Mouse (Mus musculus) thymus, adult 2 months (tissue): ENCODE measurements around the gene Canx. TPM values are rescaled to one million over a fixed set of nuclear protein-coding genes. Genes with fewer than 3 reads are reported as not detected.

Source experiments
- DNase-seq: peaks from one replicate; pipeline ENCODE4 v3.0.0; 2021
- H3K27ac ChIP-seq: fragments of 200-500 bp; 2 replicates; pipeline ENCODE4 v1.5.1; 2012; ENCODE audit warnings: low read length, control low read depth; ENCODE audit not compliant: control insufficient read depth, insufficient read depth
- H3K27me3 ChIP-seq: fragments of 200-500 bp; 2 replicates; pipeline ENCODE4 v1.6.1; 2012; ENCODE audit warnings: mild to moderate bottlenecking, low read length, moderate library complexity, mixed read lengths; ENCODE audit not compliant: control insufficient read depth, insufficient read depth
- H3K36me3 ChIP-seq: fragments of 200-500 bp; 2 replicates; pipeline ENCODE4 v1.6.1; 2012; ENCODE audit warnings: mild to moderate bottlenecking, low read length, moderate library complexity; ENCODE audit not compliant: control insufficient read depth, insufficient read depth
- H3K4me1 ChIP-seq: fragments of 200-500 bp; replicated peaks from 2 replicates; pipeline ENCODE4 v1.6.1; 2012; ENCODE audit warnings: low read length; ENCODE audit not compliant: control insufficient read depth, insufficient read depth
- H3K4me3 ChIP-seq: fragments of 200-500 bp; 2 replicates; pipeline ENCODE4 v1.5.1; 2012; ENCODE audit warnings: mild to moderate bottlenecking, low read length, control low read depth, moderate library complexity; ENCODE audit not compliant: control insufficient read depth, insufficient read depth
- CTCF ChIP-seq: fragments of 200-500 bp; IDR thresholded peaks from 2 replicates; pipeline ENCODE4 v1.5.1; 2012; ENCODE audit warnings: mild to moderate bottlenecking, control low read depth, low read length, moderate library complexity, borderline replicate concordance; ENCODE audit not compliant: control insufficient read depth, poor library complexity, insufficient read depth; ENCODE audit errors: extremely low read depth
- POLR2A ChIP-seq: fragments of 200-500 bp; IDR thresholded peaks from 2 replicates; pipeline ENCODE4 v1.6.1; 2012; ENCODE audit warnings: mild to moderate bottlenecking, low read length, control low read depth, moderate library complexity; ENCODE audit not compliant: control insufficient read depth, poor library complexity, insufficient read depth; ENCODE audit errors: extremely low read depth
- WGBS: fragments of 180-500 bp; shearing (Covaris S2); methylation state at CpG from one replicate; pipeline ENCODE4 v1.1.7; 2018; 5-methylcytosine and 5-hydroxymethylcytosine counted together
- polyA plus RNA-seq: library from polyadenylated mRNA; depleted of rRNA; stranded (reverse); fragments of >200 nt; gene quantifications from 2 replicates; pipeline ENCODE4 v1.2.3, GENCODE M21; 2012

Canx gene
- polyA plus RNA-seq, 1 experiment: 44.3 TPM

DNA sequence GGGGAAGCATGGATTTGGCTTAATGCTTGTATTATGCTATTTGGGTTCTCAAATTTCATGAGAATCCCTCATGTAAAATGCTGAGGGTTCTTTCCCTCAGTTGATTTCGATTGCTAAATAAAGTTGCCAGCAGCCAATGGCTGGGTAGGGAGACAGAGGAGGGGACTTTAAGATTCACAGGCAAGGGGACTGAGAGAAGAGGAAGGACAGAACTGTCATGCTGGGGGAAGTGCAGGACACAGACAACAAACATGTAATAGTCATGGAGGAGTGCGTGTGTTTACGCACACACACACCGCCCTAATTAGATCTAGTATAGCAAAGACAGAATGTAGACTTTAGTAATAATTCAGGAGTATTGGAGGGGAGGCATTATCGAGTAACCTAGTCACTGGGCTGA is 40.2 kb downstream of the Canx start:
- TF ChIP-seq CTCF (no peak), POLR2A (no peak)
- no peak for DNase-seq
- Histone ChIP-seq H3K36me3 (no peaks in the 10 kb centered on the region), H3K4me1 (peaks cover 24% of the 10 kb centered on the region), H3K27me3 (no peaks in the 10 kb centered on the region), H3K4me3 (no peak overlapping the region), H3K27ac (no peak overlapping the region)
- 90% methylated on average over 5 of the region's 5 CpGs for WGBS

- H3K4me1 ChIP-seq: peaks cover 10% of the 10 kb centered on the region
- H3K4me3 ChIP-seq: no peak overlapping the region
- TF ChIP-seq CTCF: no peak
- no peak for TF ChIP-seq POLR2A
- no peaks in the 10 kb centered on the region for H3K27me3 ChIP-seq
- no peaks in the 10 kb centered on the region for H3K36me3 ChIP-seq
- DNase-seq: no peak
- H3K27ac ChIP-seq: no peak overlapping the region
- WGBS: 11% methylated on average over 1 of the region's 1 CpGs
Observed at GRCm38 (mm10) chr11:50280053-50280452, 45.4 kb downstream of the Canx start.

- DNase-seq: no peak
- Histone ChIP-seq H3K4me1 (peaks cover 10% of the 10 kb centered on the region), H3K27me3 (no peaks in the 10 kb centered on the region), H3K36me3 (no peaks in the 10 kb centered on the region), H3K27ac (no peak overlapping the region), H3K4me3 (no peak overlapping the region)
- 87% methylated on average over 4 of the region's 4 CpGs for WGBS
- no peak for TF ChIP-seq CTCF
- no peak for TF ChIP-seq POLR2A
Observed at GRCm38 (mm10) chr11:50279005-50279404, 46.5 kb downstream of the Canx start.

DNA sequence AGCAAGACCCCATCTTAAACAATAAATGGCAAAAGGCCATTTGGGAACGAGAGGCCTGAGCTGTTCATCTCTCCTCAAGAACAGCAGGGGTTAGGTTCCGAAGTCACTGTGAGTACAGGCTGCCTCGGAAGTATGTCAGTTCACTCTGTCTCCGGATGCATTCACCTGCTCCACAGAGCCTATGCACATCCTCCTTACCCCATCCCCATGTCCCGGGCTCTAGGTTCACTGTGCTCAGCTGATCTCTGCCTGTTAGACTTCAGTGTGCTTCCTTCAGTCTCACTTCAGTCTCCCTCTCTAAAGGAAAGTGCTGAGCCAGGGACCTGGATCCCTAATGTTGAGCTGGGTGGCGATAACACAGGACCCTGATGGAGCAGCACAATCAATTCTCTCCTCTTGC is 47.8 kb downstream of the Canx start:
- DNase-seq: no peak
- H3K4me1 ChIP-seq: peaks cover 10% of the 10 kb centered on the region
- TF ChIP-seq CTCF: no peak
- no peak for TF ChIP-seq POLR2A
- H3K36me3 ChIP-seq: no peaks in the 10 kb centered on the region
- 98% methylated on average over 6 of the region's 6 CpGs for WGBS
- H3K27ac ChIP-seq: no peak overlapping the region
- no peaks in the 10 kb centered on the region for H3K27me3 ChIP-seq
- H3K4me3 ChIP-seq: no peak overlapping the region

DNA sequence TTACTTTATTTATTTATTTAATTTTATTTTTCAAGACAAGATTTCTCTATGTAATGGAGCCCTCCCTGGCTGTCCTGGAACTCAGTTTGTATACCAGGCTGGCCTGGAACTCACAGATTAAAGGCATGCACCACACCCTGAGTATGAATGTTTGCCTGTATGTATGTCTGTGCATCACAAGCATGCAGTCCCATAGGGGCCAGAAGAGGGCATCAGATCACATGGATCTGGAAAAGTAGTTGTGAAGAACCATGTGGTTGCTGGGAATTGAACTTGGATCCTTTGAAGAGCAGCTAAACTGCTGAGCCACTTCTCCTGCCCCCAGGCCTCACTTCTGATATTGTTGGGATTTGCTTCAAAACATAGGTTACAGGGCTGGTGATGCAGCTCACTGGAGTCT is 48.4 kb downstream of the Canx start:
- H3K27me3 ChIP-seq: no peaks in the 10 kb centered on the region
- no peaks in the 10 kb centered on the region for H3K36me3 ChIP-seq
- TF ChIP-seq CTCF: no peak
- TF ChIP-seq POLR2A: no peak
- peaks cover 10% of the 10 kb centered on the region for H3K4me1 ChIP-seq
- no peak for DNase-seq
- no peak overlapping the region for H3K4me3 ChIP-seq
- no peak overlapping the region for H3K27ac ChIP-seq

GRCm38 (mm10) chr11:50275568-50276151 is 49.8 kb downstream of the Canx start:
- Histone ChIP-seq H3K36me3 (no peaks in the 10 kb centered on the region), H3K27ac (no peak overlapping the region), H3K4me1 (peaks cover 8% of the 10 kb centered on the region), H3K4me3 (no peak overlapping the region), H3K27me3 (no peaks in the 10 kb centered on the region)
- WGBS: 55% methylated on average over 5 of the region's 5 CpGs
- no peak for DNase-seq
- TF ChIP-seq CTCF (no peak), POLR2A (no peak)

- H3K36me3 ChIP-seq: no peaks in the 10 kb centered on the region
- WGBS: 47% methylated on average over 2 of the region's 2 CpGs
- H3K27me3 ChIP-seq: no peaks in the 10 kb centered on the region
- H3K4me3 ChIP-seq: no peak overlapping the region
- peaks cover 5% of the 10 kb centered on the region for H3K4me1 ChIP-seq
- no peak overlapping the region for H3K27ac ChIP-seq
- no peak for DNase-seq
- no peak for TF ChIP-seq POLR2A
- TF ChIP-seq CTCF: no peak
Observed at GRCm38 (mm10) chr11:50275077-50275476, 50.4 kb downstream of the Canx start.
